Mouse (Mus musculus): ENCODE measurements around the gene Chrd.
A peak's percentile ranks its signal among the peaks of the same experiment; 100 is the strongest.

DNA sequence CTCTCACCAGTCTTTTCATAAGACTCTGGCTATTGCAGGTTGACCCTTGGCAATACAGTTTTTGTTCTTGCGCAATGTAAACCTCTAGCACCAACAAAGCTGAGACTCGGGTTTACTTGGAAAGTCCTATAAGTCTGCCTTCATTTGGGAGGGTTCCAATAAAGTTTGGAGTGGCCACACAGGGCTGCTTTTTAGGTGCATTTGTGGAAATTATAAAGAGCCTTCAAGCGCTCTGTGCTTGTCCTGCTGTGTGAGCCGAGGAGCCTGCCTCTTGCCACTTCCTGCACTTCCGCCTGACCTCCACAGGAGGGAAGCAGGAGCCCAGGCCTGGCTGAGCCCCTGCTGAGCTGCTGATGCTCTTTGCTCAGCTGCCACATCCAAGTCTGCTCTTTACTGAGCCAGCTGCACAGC is 8.6 kb upstream of the Chrd start:
- TF ChIP-seq CTCF (IDR thresholded peaks at IDR 0.05; ENCODE audit: borderline replicate concordance, insufficient read depth, low read depth, low read length): peak; percentile 40
- TF ChIP-seq POLR2A (IDR thresholded peaks at IDR 0.05; ENCODE audit: borderline replicate concordance, insufficient read depth, low read length): no peak
